Mouse (Mus musculus) E14TG2a.4 (cell line): Measurements from ENCODE around the gene Cpeb4.

Experiments
- CTCF ChIP-seq: conservative IDR thresholded peaks from 2 replicates; pipeline ENCODE4 v1.5.1; 2014; ENCODE audit warnings: low read length
- NANOG ChIP-seq: IDR thresholded peaks from 2 replicates; pipeline ENCODE4 v1.6.1; 2014; ENCODE audit warnings: borderline replicate concordance, low read length, mixed read lengths
- POU5F1 ChIP-seq: IDR thresholded peaks from 2 replicates; pipeline ENCODE4 v1.6.1; 2014; ENCODE audit warnings: low read length, borderline replicate concordance

DNA sequence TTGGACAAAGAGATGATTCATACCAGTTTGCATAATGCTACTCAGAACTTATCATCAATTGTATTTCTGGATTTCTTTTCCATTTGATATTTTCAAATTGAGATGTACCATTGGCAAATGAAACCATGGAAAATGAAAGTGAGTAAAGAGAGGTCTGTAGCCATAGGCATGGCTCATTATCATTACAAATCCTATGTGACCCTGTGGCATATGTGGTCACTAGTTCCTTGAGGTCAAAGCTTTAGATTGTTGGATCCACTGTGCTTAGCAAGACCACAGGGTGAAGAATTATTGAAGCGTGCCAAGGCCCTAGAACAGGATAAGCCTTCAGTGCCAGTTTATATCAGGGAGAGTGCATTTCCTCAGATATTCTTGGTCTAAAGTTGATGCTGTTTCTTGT lies 45.8 kb downstream of the Cpeb4 start:
- TF ChIP-seq CTCF = no peak
- TF ChIP-seq POU5F1 = no peak
- TF ChIP-seq NANOG = no peak
